Mouse (Mus musculus): ENCODE data around the gene Slc30a10. TPM values are rescaled to one million over a fixed set of nuclear protein-coding genes. Genes with fewer than 3 reads are reported as not detected.
A peak's percentile ranks its signal among the peaks of the same experiment; 100 is the strongest.

The Slc30a10 gene
- polyA plus RNA-seq, 1 experiment from 2014 or later, result 15.6 TPM

GRCm38 (mm10) chr1:185473437-185473836 is 18.8 kb downstream of the Slc30a10 start:
- H3K4me3 ChIP-seq (ENCODE audit: low read depth, low read length), result no peak overlapping the region
- 0 out of 2 replicates have a peak, but pooled peaks cover under 1% of the 10 kb centered on the region for H3K36me3 ChIP-seq (ENCODE audit: control insufficient read depth, insufficient read depth)
- no peaks in the 10 kb centered on the region for H3K9me3 ChIP-seq (replicated peaks; ENCODE audit: control insufficient read depth, low read length)
- ATAC-seq (ENCODE audit: low read depth), result no peak
- 44% methylated on average over 1 of the region's 1 CpGs for WGBS (ENCODE audit: insufficient replicate concordance)
- H3K27ac ChIP-seq (ENCODE audit: low read length), result peak overlapping the region; percentile 99
- no peaks in the 10 kb centered on the region for H3K27me3 ChIP-seq (ENCODE audit: control insufficient read depth, insufficient read depth, low read depth, low read length)
- peaks cover 69% of the 10 kb centered on the region for H3K4me1 ChIP-seq (ENCODE audit: control insufficient read depth, low read depth, low read length)
- H3K9ac ChIP-seq (ENCODE audit: low read depth, low read length), result peak overlapping the region; percentile 19; the same call in 1 of the 2 replicates
- H3K4me2 ChIP-seq (ENCODE audit: low read depth, low read length), result no peak overlapping the region; the same call in 1 of the 2 replicates

DNA sequence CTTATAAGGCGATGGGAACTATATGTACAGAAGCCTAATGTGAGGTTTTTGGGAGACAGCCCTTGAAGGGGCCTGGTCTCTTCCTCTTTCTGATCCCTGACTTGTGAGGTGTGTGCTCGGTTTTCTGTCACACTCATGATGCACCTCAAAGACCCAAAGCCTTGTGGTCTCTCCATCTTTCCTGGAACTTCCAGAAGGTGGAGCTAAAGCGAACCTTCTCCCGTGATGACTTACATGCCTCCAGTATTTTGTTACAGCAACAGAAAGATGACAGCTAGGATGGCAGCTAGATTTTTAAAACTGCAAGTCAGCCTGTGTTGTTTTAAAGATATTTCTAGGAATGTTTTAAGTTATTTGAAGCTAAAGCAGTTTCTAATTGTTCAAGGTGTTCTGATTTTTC is 25.2 kb downstream of the Slc30a10 start:
- no peak for ATAC-seq (ENCODE audit: low read depth)
- Histone ChIP-seq H3K4me2 (ENCODE audit: low read depth, low read length) (no peak overlapping the region), H3K27ac (ENCODE audit: low read length) (no peak overlapping the region), H3K4me3 (ENCODE audit: low read depth, low read length) (no peak overlapping the region), H3K27me3 (ENCODE audit: control insufficient read depth, insufficient read depth, low read depth, low read length) (no peaks in the 10 kb centered on the region), H3K9ac (ENCODE audit: low read depth, low read length) (no peak overlapping the region), H3K36me3 (ENCODE audit: control insufficient read depth, insufficient read depth) (no peaks in the 10 kb centered on the region), H3K9me3 (replicated peaks; ENCODE audit: control insufficient read depth, low read length) (no peaks in the 10 kb centered on the region), H3K4me1 (ENCODE audit: control insufficient read depth, low read depth, low read length) (peaks cover 10% of the 10 kb centered on the region)
- WGBS (ENCODE audit: insufficient replicate concordance), result 87% methylated on average over 4 of the region's 4 CpGs

GRCm38 (mm10) chr1:185482001-185482761 is 27.5 kb downstream of the Slc30a10 start:
- no peak overlapping the region for H3K4me2 ChIP-seq (ENCODE audit: low read depth, low read length)
- H3K4me1 ChIP-seq (ENCODE audit: control insufficient read depth, low read depth, low read length), result no peaks in the 10 kb centered on the region
- no peaks in the 10 kb centered on the region for H3K27me3 ChIP-seq (ENCODE audit: control insufficient read depth, insufficient read depth, low read depth, low read length)
- ATAC-seq (ENCODE audit: low read depth), result no peak
- H3K27ac ChIP-seq (ENCODE audit: low read length), result no peak overlapping the region
- no peak overlapping the region for H3K9ac ChIP-seq (ENCODE audit: low read depth, low read length)
- no peak overlapping the region for H3K4me3 ChIP-seq (ENCODE audit: low read depth, low read length)
- H3K9me3 ChIP-seq (replicated peaks; ENCODE audit: control insufficient read depth, low read length), result no peaks in the 10 kb centered on the region
- 72% methylated on average over 19 of the region's 19 CpGs for WGBS (ENCODE audit: insufficient replicate concordance)
- no peaks in the 10 kb centered on the region for H3K36me3 ChIP-seq (ENCODE audit: control insufficient read depth, insufficient read depth)

DNA sequence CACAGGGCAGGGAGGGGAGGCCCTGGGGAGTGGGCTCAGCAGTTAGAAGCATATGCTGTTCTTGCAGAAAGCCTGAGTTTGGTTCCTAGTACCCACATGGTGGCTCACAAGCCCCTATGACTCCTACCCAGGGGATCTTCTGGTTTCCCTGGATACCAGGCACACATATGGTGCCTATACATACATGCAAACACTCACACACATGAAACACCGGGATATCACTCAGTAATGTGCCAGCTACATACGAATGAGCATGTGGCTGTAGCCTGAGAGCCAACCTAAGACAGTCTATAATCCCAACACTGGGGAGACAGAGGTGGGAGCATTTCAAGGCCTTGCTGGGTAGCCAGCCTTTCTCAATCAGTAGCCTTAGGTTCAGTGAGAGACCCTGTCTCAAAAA is 28.1 kb downstream of the Slc30a10 start:
- no peak overlapping the region for H3K4me3 ChIP-seq (ENCODE audit: low read depth, low read length)
- WGBS (ENCODE audit: insufficient replicate concordance), result 85% methylated on average over 2 of the region's 2 CpGs
- H3K27ac ChIP-seq (ENCODE audit: low read length), result no peak overlapping the region
- no peak for ATAC-seq (ENCODE audit: low read depth)
- no peaks in the 10 kb centered on the region for H3K4me1 ChIP-seq (ENCODE audit: control insufficient read depth, low read depth, low read length)
- H3K27me3 ChIP-seq (ENCODE audit: control insufficient read depth, insufficient read depth, low read depth, low read length), result no peaks in the 10 kb centered on the region
- no peak overlapping the region for H3K9ac ChIP-seq (ENCODE audit: low read depth, low read length)
- no peak overlapping the region for H3K4me2 ChIP-seq (ENCODE audit: low read depth, low read length)
- H3K36me3 ChIP-seq (ENCODE audit: control insufficient read depth, insufficient read depth), result no peaks in the 10 kb centered on the region
- H3K9me3 ChIP-seq (replicated peaks; ENCODE audit: control insufficient read depth, low read length), result no peaks in the 10 kb centered on the region

DNA sequence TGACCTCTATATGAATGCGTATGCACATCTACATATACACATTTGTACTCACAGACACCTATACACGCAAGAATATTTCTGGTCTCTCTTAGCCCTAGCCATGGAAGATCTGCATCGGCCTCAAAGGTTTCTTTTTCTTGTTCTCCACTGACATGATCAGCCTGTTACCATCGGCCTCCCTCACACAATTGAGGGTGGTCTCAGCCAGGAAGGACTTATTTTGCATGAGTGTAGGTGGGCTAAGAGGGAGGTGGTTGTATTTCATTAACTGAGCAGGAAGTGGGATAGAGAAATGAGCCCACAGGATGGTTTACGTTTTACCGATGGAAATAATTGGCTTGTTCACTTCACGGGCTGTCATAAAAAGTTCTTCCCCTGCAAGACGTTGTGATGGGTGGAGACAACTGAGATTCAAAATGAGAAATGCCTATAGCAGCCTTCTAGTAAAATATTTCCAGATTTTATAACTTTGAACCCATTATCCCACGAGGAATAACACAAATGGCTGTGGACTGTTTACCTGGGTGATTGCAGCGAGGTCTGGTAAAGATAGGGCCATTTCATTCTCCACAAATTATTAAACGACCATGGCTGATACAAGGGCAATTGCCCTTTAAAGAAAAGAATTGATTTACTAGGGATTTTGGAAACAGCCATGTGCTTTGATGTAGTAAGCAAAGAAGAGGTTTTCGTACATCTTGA is 28.9 kb downstream of the Slc30a10 start:
- H3K27ac ChIP-seq (ENCODE audit: low read length), result no peak overlapping the region
- WGBS (ENCODE audit: insufficient replicate concordance), result 69% methylated on average over 12 of the region's 12 CpGs
- no peak for ATAC-seq (ENCODE audit: low read depth)

GRCm38 (mm10) chr1:185484281-185484680 is 29.6 kb downstream of the Slc30a10 start:
- H3K36me3 ChIP-seq (ENCODE audit: control insufficient read depth, insufficient read depth), result no peaks in the 10 kb centered on the region
- no peak overlapping the region for H3K4me2 ChIP-seq (ENCODE audit: low read depth, low read length)
- no peak for ATAC-seq (ENCODE audit: low read depth)
- H3K9ac ChIP-seq (ENCODE audit: low read depth, low read length), result no peak overlapping the region
- no peak overlapping the region for H3K4me3 ChIP-seq (ENCODE audit: low read depth, low read length)
- peaks cover 8% of the 10 kb centered on the region for H3K4me1 ChIP-seq (ENCODE audit: control insufficient read depth, low read depth, low read length)
- 81% methylated on average over 19 of the region's 19 CpGs for WGBS (ENCODE audit: insufficient replicate concordance)
- H3K27ac ChIP-seq (ENCODE audit: low read length), result no peak overlapping the region
- H3K27me3 ChIP-seq (ENCODE audit: control insufficient read depth, insufficient read depth, low read depth, low read length), result no peaks in the 10 kb centered on the region
- H3K9me3 ChIP-seq (replicated peaks; ENCODE audit: control insufficient read depth, low read length), result no peaks in the 10 kb centered on the region

More for the DNA sequence above, 28.9 kb downstream of the Slc30a10 start:
- no peaks in the 10 kb centered on the region for H3K9me3 ChIP-seq (replicated peaks; ENCODE audit: control insufficient read depth, low read length)
- no peak overlapping the region for H3K4me2 ChIP-seq (ENCODE audit: low read depth, low read length)
- H3K4me1 ChIP-seq (ENCODE audit: control insufficient read depth, low read depth, low read length), result peaks cover under 1% of the 10 kb centered on the region; the same call in 1 of the 2 replicates
- no peaks in the 10 kb centered on the region for H3K27me3 ChIP-seq (ENCODE audit: control insufficient read depth, insufficient read depth, low read depth, low read length)
- H3K9ac ChIP-seq (ENCODE audit: low read depth, low read length), result no peak overlapping the region
- H3K4me3 ChIP-seq (ENCODE audit: low read depth, low read length), result no peak overlapping the region
- H3K36me3 ChIP-seq (ENCODE audit: control insufficient read depth, insufficient read depth), result no peaks in the 10 kb centered on the region

- 76% methylated on average over 6 of the region's 6 CpGs for WGBS (ENCODE audit: insufficient replicate concordance)
- no peak overlapping the region for H3K4me2 ChIP-seq (ENCODE audit: low read depth, low read length)
These were observed 35.2 kb downstream of the Slc30a10 start for GRCm38 (mm10) chr1:185489893-185490292.

DNA sequence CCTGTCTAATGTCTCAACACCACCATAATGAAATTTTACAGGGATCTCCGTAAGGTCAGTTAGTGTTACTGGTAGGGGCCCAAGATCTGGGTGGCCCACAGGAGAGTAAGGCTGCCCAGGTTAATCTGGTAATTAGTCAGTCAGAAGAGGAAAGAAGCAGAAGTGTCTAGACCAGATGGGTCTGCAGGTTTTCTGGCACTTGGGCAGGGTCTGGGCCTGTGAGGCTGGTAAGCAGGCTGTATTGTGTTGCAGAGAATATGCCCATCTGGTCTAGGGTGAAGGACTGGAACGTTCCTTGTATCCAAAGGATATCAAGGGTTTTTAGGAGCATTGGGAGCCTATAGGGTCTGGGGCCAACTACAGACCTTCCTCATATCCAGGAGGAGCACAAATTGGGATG is 36.0 kb downstream of the Slc30a10 start:
- no peak for ATAC-seq (ENCODE audit: low read depth)
- WGBS (ENCODE audit: insufficient replicate concordance), result 81% methylated on average over 2 of the region's 2 CpGs
- no peak overlapping the region for H3K4me3 ChIP-seq (ENCODE audit: low read depth, low read length)
- no peaks in the 10 kb centered on the region for H3K27me3 ChIP-seq (ENCODE audit: control insufficient read depth, insufficient read depth, low read depth, low read length)
- no peak overlapping the region for H3K4me2 ChIP-seq (ENCODE audit: low read depth, low read length)
- no peak overlapping the region for H3K9ac ChIP-seq (ENCODE audit: low read depth, low read length)
- H3K9me3 ChIP-seq (replicated peaks; ENCODE audit: control insufficient read depth, low read length), result no peaks in the 10 kb centered on the region
- H3K36me3 ChIP-seq (ENCODE audit: control insufficient read depth, insufficient read depth), result no peaks in the 10 kb centered on the region
- peaks cover 13% of the 10 kb centered on the region for H3K4me1 ChIP-seq (ENCODE audit: control insufficient read depth, low read depth, low read length)
- no peak overlapping the region for H3K27ac ChIP-seq (ENCODE audit: low read length)

More at GRCm38 (mm10) chr1:185489893-185490292, 35.2 kb downstream of the Slc30a10 start:
- Histone ChIP-seq H3K36me3 (ENCODE audit: control insufficient read depth, insufficient read depth) (no peaks in the 10 kb centered on the region), H3K4me3 (ENCODE audit: low read depth, low read length) (no peak overlapping the region), H3K4me1 (ENCODE audit: control insufficient read depth, low read depth, low read length) (peaks cover 13% of the 10 kb centered on the region), H3K9me3 (replicated peaks; ENCODE audit: control insufficient read depth, low read length) (no peaks in the 10 kb centered on the region), H3K27ac (ENCODE audit: low read length) (no peak overlapping the region), H3K27me3 (ENCODE audit: control insufficient read depth, insufficient read depth, low read depth, low read length) (no peaks in the 10 kb centered on the region), H3K9ac (ENCODE audit: low read depth, low read length) (no peak overlapping the region)
- ATAC-seq (ENCODE audit: low read depth), result no peak

DNA sequence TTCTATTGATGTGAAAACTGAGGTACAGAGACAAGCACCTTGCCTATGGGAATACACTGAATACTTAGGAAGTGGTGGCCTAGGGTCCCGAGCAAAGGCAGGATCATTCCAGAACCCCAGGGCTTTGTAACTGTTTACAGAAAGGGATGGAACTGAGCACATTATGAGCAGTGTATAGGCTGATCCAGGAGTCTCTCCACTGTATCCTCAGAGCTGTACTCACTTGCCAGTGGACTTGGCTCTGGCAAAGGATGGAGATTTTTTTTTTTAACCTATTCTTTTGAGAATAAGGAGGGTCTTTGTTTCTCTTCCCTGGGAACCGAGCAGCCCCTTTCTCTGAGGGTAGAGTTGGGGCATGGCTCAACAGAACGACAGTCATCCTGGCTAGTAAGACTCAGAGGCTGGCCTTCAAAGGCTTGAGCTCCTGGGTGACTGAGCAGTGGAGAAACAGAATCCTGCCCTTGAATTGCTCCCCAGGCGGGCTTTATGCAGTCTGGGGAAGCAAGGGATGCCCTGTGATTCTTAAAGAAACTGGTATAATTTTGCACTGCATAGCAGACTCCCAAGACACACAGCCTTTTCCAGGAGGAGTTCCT is 38.9 kb downstream of the Slc30a10 start:
- Histone ChIP-seq H3K27ac (ENCODE audit: low read length) (no peak overlapping the region), H3K9ac (ENCODE audit: low read depth, low read length) (no peak overlapping the region), H3K9me3 (replicated peaks; ENCODE audit: control insufficient read depth, low read length) (no peaks in the 10 kb centered on the region), H3K27me3 (ENCODE audit: control insufficient read depth, insufficient read depth, low read depth, low read length) (no peaks in the 10 kb centered on the region), H3K4me1 (ENCODE audit: control insufficient read depth, low read depth, low read length) (peaks cover 12% of the 10 kb centered on the region), H3K36me3 (ENCODE audit: control insufficient read depth, insufficient read depth) (no peaks in the 10 kb centered on the region), H3K4me3 (ENCODE audit: low read depth, low read length) (no peak overlapping the region), H3K4me2 (ENCODE audit: low read depth, low read length) (no peak overlapping the region)
- WGBS (ENCODE audit: insufficient replicate concordance), result 47% methylated on average over 4 of the region's 4 CpGs
- ATAC-seq (ENCODE audit: low read depth), result no peak

All from liver, embryonic 16.5 days (tissue).